Mouse (Mus musculus) neutrophil, adult 83 days (primary cell): ENCODE data around the gene Gm2001. TPM values are rescaled to one million over a fixed set of nuclear protein-coding genes. Genes with fewer than 3 reads are reported as not detected.

Source experiments
- total RNA-seq, 2 experiments: library from RNA; stranded (reverse); gene quantifications; one replicate each; pipeline ENCODE4 v1.2.4; 2023

Gm2001 gene
- total RNA-seq = not detected

GRCm38 (mm10) chr12:87842239-87842638 lies at the start of gene Gm2001:
Gene Gm2001 (minus strand): TSS chr12:87842339.

GRCm38 (mm10) chr12:87873772-87874171 lies 31.6 kb upstream of the Gm2001 start, which contains the start of gene Gm2016:
Gene Gm2016 (plus strand): TSS chr12:87874072.

GRCm38 (mm10) chr12:87816277-87816676 lies 25.9 kb downstream of the Gm2001 start, which contains the start of gene BB287469:
Gene BB287469 (plus strand): TSS chr12:87816577.

GRCm38 (mm10) chr12:87795212-87795611 lies 46.9 kb downstream of the Gm2001 start, which contains the start of gene Gm21936:
Gene Gm21936 (plus strand): TSS chr12:87795512.

Other genes with a start within 250 kb of the Gm2001 start
- gene Oog1, start 239.7 kb downstream of the Gm2001 start, total RNA-seq = not detected
- gene Gm4027, start 223.5 kb downstream of the Gm2001 start, total RNA-seq = not detected
- gene Gm16381, start 197.7 kb downstream of the Gm2001 start, total RNA-seq = not detected
- not detected for gene Gm21319, start 66.6 kb downstream of the Gm2001 start, total RNA-seq
- not detected for gene Gm21936, start 46.8 kb downstream of the Gm2001 start, total RNA-seq
- gene BB287469, start 25.8 kb downstream of the Gm2001 start, total RNA-seq = not detected
- gene Gm2016, start 31.7 kb upstream of the Gm2001 start, total RNA-seq = not detected
- gene Gm2022, start 53.0 kb upstream of the Gm2001 start, total RNA-seq = not detected
- gene Gm2035, start 77.5 kb upstream of the Gm2001 start, total RNA-seq = not detected
- not detected for gene Gm2042, start 111.7 kb upstream of the Gm2001 start, total RNA-seq
- gene Gm2075, start 169.5 kb upstream of the Gm2001 start, total RNA-seq = not detected
- gene Gm6803, start 176.4 kb upstream of the Gm2001 start, total RNA-seq = not detected
- not detected for gene Gm2056, start 184.7 kb upstream of the Gm2001 start, total RNA-seq
- gene Gm16368, start 241.4 kb upstream of the Gm2001 start, total RNA-seq = not detected